Mouse (Mus musculus) midbrain, embryonic 15.5 days (tissue): Measurements from ENCODE around the gene Atp7b. TPM values are rescaled to one million over a fixed set of nuclear protein-coding genes. Genes with fewer than 3 reads are reported as not detected.

Experiments used
- ATAC-seq: fragments of 200-750 bp; cut with Nextera tagmentation; replicated peaks from 2 replicates; pipeline ENCODE4 v1.8.0; 2017; ENCODE audit warnings: moderate TSS enrichment
- H3K27ac ChIP-seq: fragments of 300-500 bp; sonication (generic); 2 replicates; pipeline ENCODE4 v1.5.1; 2015; ENCODE audit warnings: mild to moderate bottlenecking, inconsistent platforms
- H3K27me3 ChIP-seq: fragments of 300-500 bp; sonication (generic); replicated peaks from 2 replicates; pipeline ENCODE4 v1.6.1; 2015; ENCODE audit warnings: inconsistent platforms
- H3K36me3 ChIP-seq: fragments of 300-500 bp; sonication (generic); replicated peaks from 2 replicates; pipeline ENCODE4 v1.6.1; 2015; ENCODE audit warnings: inconsistent platforms
- H3K4me1 ChIP-seq: fragments of 300-500 bp; sonication (generic); 2 replicates; pipeline ENCODE4 v1.6.1; 2015; ENCODE audit warnings: inconsistent platforms
- H3K4me2 ChIP-seq: fragments of 300-500 bp; sonication (generic); 2 replicates; pipeline ENCODE4 v1.6.1; 2015; ENCODE audit warnings: inconsistent platforms, mild to moderate bottlenecking, moderate library complexity
- H3K4me3 ChIP-seq: fragments of 300-500 bp; sonication (generic); 2 replicates; pipeline ENCODE4 v1.5.1; 2015; ENCODE audit warnings: mild to moderate bottlenecking, inconsistent platforms
- H3K9ac ChIP-seq: fragments of 300-500 bp; sonication (generic); 2 replicates; pipeline ENCODE4 v1.6.1; 2015; ENCODE audit warnings: mild to moderate bottlenecking, inconsistent platforms
- H3K9me3 ChIP-seq: fragments of 300-500 bp; sonication (generic); 2 replicates; pipeline ENCODE4 v1.6.1; 2016; ENCODE audit warnings: inconsistent platforms
- WGBS: fragments of 180-500 bp; shearing (Covaris S2); methylation state at CpG from one replicate; pipeline ENCODE4 v1.1.7; 2015; ENCODE audit warnings: mixed read lengths; 5-methylcytosine and 5-hydroxymethylcytosine counted together
- polyA plus RNA-seq: library from polyadenylated mRNA; unstranded; fragments of >200 nt; fragmentation: Nextera tagmentation; extraction: Ambion mirVana; gene quantifications from 2 replicates; pipeline ENCODE4 v1.2.1, GENCODE M21; 2015

Atp7b gene
- polyA plus RNA-seq, 1 experiment from 2014 or later, result 1.6 TPM

- no peaks in the 10 kb centered on the region for H3K9me3 ChIP-seq
- no peak for ATAC-seq
- H3K4me1 ChIP-seq, result no peaks in the 10 kb centered on the region
- no peaks in the 10 kb centered on the region for H3K27me3 ChIP-seq
- no peak overlapping the region for H3K4me3 ChIP-seq
- no peak overlapping the region for H3K4me2 ChIP-seq
- no peak overlapping the region for H3K27ac ChIP-seq
- H3K9ac ChIP-seq, result no peak overlapping the region
- WGBS, result 95% methylated on average over 5 of the region's 5 CpGs
- H3K36me3 ChIP-seq, result no peaks in the 10 kb centered on the region
Measured at GRCm38 (mm10) chr8:22019498-22019897, 40.6 kb downstream of the Atp7b start.

GRCm38 (mm10) chr8:22017731-22018130 is 42.4 kb downstream of the Atp7b start:
- H3K36me3 ChIP-seq, result no peaks in the 10 kb centered on the region
- no peaks in the 10 kb centered on the region for H3K9me3 ChIP-seq
- no peak overlapping the region for H3K9ac ChIP-seq
- H3K27me3 ChIP-seq, result no peaks in the 10 kb centered on the region
- WGBS, result 68% methylated on average over 7 of the region's 7 CpGs
- H3K27ac ChIP-seq, result no peak overlapping the region
- no peak for ATAC-seq
- H3K4me1 ChIP-seq, result no peaks in the 10 kb centered on the region
- no peak overlapping the region for H3K4me2 ChIP-seq
- no peak overlapping the region for H3K4me3 ChIP-seq

- H3K36me3 ChIP-seq, result no peaks in the 10 kb centered on the region
- H3K9me3 ChIP-seq, result no peaks in the 10 kb centered on the region
- H3K27me3 ChIP-seq, result no peaks in the 10 kb centered on the region
- no peak overlapping the region for H3K4me2 ChIP-seq
- H3K4me1 ChIP-seq, result no peaks in the 10 kb centered on the region
- no peak overlapping the region for H3K27ac ChIP-seq
- no peak overlapping the region for H3K4me3 ChIP-seq
- 65% methylated on average over 24 of the region's 24 CpGs for WGBS
- peak; percentile 52; the same call in 1 of the 2 replicates for ATAC-seq
- H3K9ac ChIP-seq, result no peak overlapping the region
Measured at GRCm38 (mm10) chr8:22013034-22013707, 46.9 kb downstream of the Atp7b start.

GRCm38 (mm10) chr8:22009403-22009802 is 50.7 kb downstream of the Atp7b start:
- Histone ChIP-seq H3K4me2 (no peak overlapping the region), H3K27me3 (no peaks in the 10 kb centered on the region), H3K27ac (no peak overlapping the region), H3K9me3 (no peaks in the 10 kb centered on the region), H3K4me3 (no peak overlapping the region), H3K36me3 (no peaks in the 10 kb centered on the region), H3K9ac (no peak overlapping the region), H3K4me1 (no peaks in the 10 kb centered on the region)
- WGBS, result 68% methylated on average over 3 of the region's 3 CpGs
- ATAC-seq, result no peak

GRCm38 (mm10) chr8:22006423-22006822 is 53.7 kb downstream of the Atp7b start:
- no peak overlapping the region for H3K27ac ChIP-seq
- H3K9me3 ChIP-seq, result no peaks in the 10 kb centered on the region
- H3K4me1 ChIP-seq, result no peaks in the 10 kb centered on the region
- no peak for ATAC-seq
- no peak overlapping the region for H3K4me3 ChIP-seq
- H3K4me2 ChIP-seq, result no peak overlapping the region
- 83% methylated on average over 6 of the region's 6 CpGs for WGBS
- no peaks in the 10 kb centered on the region for H3K36me3 ChIP-seq
- H3K9ac ChIP-seq, result no peak overlapping the region
- H3K27me3 ChIP-seq, result no peaks in the 10 kb centered on the region

- no peaks in the 10 kb centered on the region for H3K36me3 ChIP-seq
- H3K4me3 ChIP-seq, result no peak overlapping the region
- H3K4me1 ChIP-seq, result no peaks in the 10 kb centered on the region
- no peak for ATAC-seq
- no peak overlapping the region for H3K4me2 ChIP-seq
- no peaks in the 10 kb centered on the region for H3K27me3 ChIP-seq
- WGBS, result 83% methylated on average over 14 of the region's 14 CpGs
- H3K27ac ChIP-seq, result no peak overlapping the region
- no peak overlapping the region for H3K9ac ChIP-seq
- no peaks in the 10 kb centered on the region for H3K9me3 ChIP-seq
Measured at GRCm38 (mm10) chr8:22004750-22005522, 55.2 kb downstream of the Atp7b start.

GRCm38 (mm10) chr8:21995181-21995580 is 64.9 kb downstream of the Atp7b start:
- no peak for ATAC-seq
- Histone ChIP-seq H3K4me3 (no peak overlapping the region), H3K27ac (no peak overlapping the region), H3K9me3 (no peaks in the 10 kb centered on the region), H3K4me1 (no peaks in the 10 kb centered on the region), H3K36me3 (no peaks in the 10 kb centered on the region), H3K4me2 (no peak overlapping the region), H3K27me3 (no peaks in the 10 kb centered on the region), H3K9ac (no peak overlapping the region)
- 46% methylated on average over 3 of the region's 3 CpGs for WGBS

GRCm38 (mm10) chr8:21992184-21992583 is 67.9 kb downstream of the Atp7b start:
- H3K4me1 ChIP-seq, result no peaks in the 10 kb centered on the region
- peak; percentile 90 for ATAC-seq
- H3K36me3 ChIP-seq, result no peaks in the 10 kb centered on the region
- H3K27ac ChIP-seq, result no peak overlapping the region
- no peaks in the 10 kb centered on the region for H3K9me3 ChIP-seq
- H3K9ac ChIP-seq, result no peak overlapping the region
- H3K27me3 ChIP-seq, result no peaks in the 10 kb centered on the region
- WGBS, result 20% methylated on average over 6 of the region's 6 CpGs
- H3K4me2 ChIP-seq, result no peak overlapping the region
- H3K4me3 ChIP-seq, result no peak overlapping the region

- 61% methylated on average over 8 of the region's 8 CpGs for WGBS
- no peaks in the 10 kb centered on the region for H3K27me3 ChIP-seq
- peak; percentile 91 for ATAC-seq
Measured at GRCm38 (mm10) chr8:21981664-21982337, 78.3 kb downstream of the Atp7b start.

GRCm38 (mm10) chr8:21978193-21978592 is 81.9 kb downstream of the Atp7b start:
- H3K4me2 ChIP-seq, result no peak overlapping the region
- no peak overlapping the region for H3K4me3 ChIP-seq
- no peaks in the 10 kb centered on the region for H3K36me3 ChIP-seq
- no peaks in the 10 kb centered on the region for H3K27me3 ChIP-seq
- ATAC-seq, result no peak
- H3K4me1 ChIP-seq, result no peaks in the 10 kb centered on the region
- no peak overlapping the region for H3K27ac ChIP-seq
- H3K9me3 ChIP-seq, result no peaks in the 10 kb centered on the region
- 59% methylated on average over 4 of the region's 4 CpGs for WGBS
- H3K9ac ChIP-seq, result no peak overlapping the region

More at GRCm38 (mm10) chr8:21981664-21982337, 78.3 kb downstream of the Atp7b start:
- Histone ChIP-seq H3K27ac (no peak overlapping the region), H3K36me3 (no peaks in the 10 kb centered on the region), H3K4me2 (no peak overlapping the region), H3K9ac (no peak overlapping the region), H3K9me3 (no peaks in the 10 kb centered on the region), H3K4me1 (no peaks in the 10 kb centered on the region), H3K4me3 (no peak overlapping the region)

- ATAC-seq, result no peak
- H3K4me1 ChIP-seq, result no peaks in the 10 kb centered on the region
- no peak within 1 kb of the TSS for H3K4me3 ChIP-seq
- WGBS, result 87% methylated on average over 3 of the region's 3 CpGs
- H3K9me3 ChIP-seq, result no peaks in the 10 kb centered on the region
- H3K36me3 ChIP-seq, result no peaks in the 10 kb centered on the region
- no peak within 1 kb of the TSS for H3K9ac ChIP-seq
- H3K27me3 ChIP-seq, result no peaks in the 10 kb centered on the region
- no peak within 1 kb of the TSS for H3K27ac ChIP-seq
- H3K4me2 ChIP-seq, result no peak within 1 kb of the TSS
Measured at GRCm38 (mm10) chr8:21969475-21969874, 90.6 kb downstream of the Atp7b start, which contains the start of gene Ccdc70. Gene Ccdc70, plus strand, starts transcription at chr8:21969775.

- 83% methylated on average over 1 of the region's 1 CpGs for WGBS
- Histone ChIP-seq H3K4me1 (no peaks in the 10 kb centered on the region), H3K4me3 (no peak overlapping the region), H3K9ac (no peak overlapping the region), H3K27ac (no peak overlapping the region), H3K4me2 (no peak overlapping the region), H3K27me3 (no peaks in the 10 kb centered on the region), H3K36me3 (no peaks in the 10 kb centered on the region), H3K9me3 (no peaks in the 10 kb centered on the region)
- ATAC-seq, result no peak
Measured at GRCm38 (mm10) chr8:21966646-21967045, 93.5 kb downstream of the Atp7b start.
